Comparison of ENCODE assay signal across 29 mouse cellular contexts in genomic region chr5:76417137-76417536, GRCm38 (mm10). TPM values are rescaled to one million over a fixed set of nuclear protein-coding genes. Genes with fewer than 3 reads are reported as not detected.
"Had no signal": no experiment of that assay in that cellular context is flagged by ENCODE, and none has a peak within 500 bp of the region (broad histone marks: within the 10 kb centered on the region; RNA-seq: fewer than 3 reads in every experiment).

No protein-coding gene starts in this region.

- H3K4me1 ChIP-seq: heart, embryonic 10.5 days; heart, embryonic 12.5 days; hindbrain, embryonic 10.5 days; hindbrain, embryonic 12.5 days; intestine, embryonic 15.5 days; limb, embryonic 10.5 days had no signal

- H3K27ac ChIP-seq: gastrocnemius, adult 2 months; heart, embryonic 10.5 days; hindbrain, embryonic 10.5 days; hindbrain, embryonic 12.5 days; hindbrain, embryonic 14.5 days; intestine, embryonic 15.5 days; layer of hippocampus, adult 2 months; left cerebral cortex, adult 2 months; limb, embryonic 10.5 days; limb, embryonic 12.5 days had no signal

- H3K9me3 ChIP-seq: heart, embryonic 10.5 days; heart, embryonic 12.5 days; hindbrain, embryonic 10.5 days; hindbrain, embryonic 12.5 days; intestine, embryonic 15.5 days; limb, embryonic 10.5 days; limb, embryonic 12.5 days had no signal

- H3K36me3 ChIP-seq: heart, embryonic 10.5 days; heart, embryonic 12.5 days; hindbrain, embryonic 10.5 days; hindbrain, embryonic 12.5 days; intestine, embryonic 15.5 days; limb, embryonic 10.5 days; limb, embryonic 12.5 days had no signal

- H3K4me3 ChIP-seq: gastrocnemius, adult 2 months; heart, embryonic 10.5 days; heart, embryonic 12.5 days; hindbrain, embryonic 10.5 days; hindbrain, embryonic 12.5 days; intestine, embryonic 15.5 days; layer of hippocampus, adult 2 months; left cerebral cortex, adult 2 months; limb, embryonic 10.5 days; limb, embryonic 12.5 days had no signal

- H3K9ac ChIP-seq: heart, embryonic 12.5 days; hindbrain, embryonic 12.5 days; hindbrain, embryonic 14.5 days; intestine, embryonic 15.5 days; limb, embryonic 12.5 days had no signal

- DNase-seq: gastrocnemius, adult 2 months; gastrocnemius, postnatal 10 days; gastrocnemius, postnatal 25 days; heart, adult 18-20 months; heart, postnatal 10 days; heart, postnatal 4 days; kidney, adult 18-20 months; kidney, adult 8-10 months; kidney, postnatal 10 days; kidney, postnatal 25 days; kidney, postnatal 4 days; liver had no signal

- H3K27me3 ChIP-seq: heart, embryonic 12.5 days; hindbrain, embryonic 12.5 days; intestine, embryonic 15.5 days; limb, embryonic 12.5 days had no signal

- H3K4me2 ChIP-seq: heart, embryonic 12.5 days; hindbrain, embryonic 12.5 days; hindbrain, embryonic 14.5 days; intestine, embryonic 15.5 days; limb, embryonic 12.5 days; liver, embryonic 11.5 days had no signal

- ATAC-seq: hindbrain, embryonic 16.5 days; inflammation-experienced regulatory T-cells, adult 6 months; intestine, embryonic 15.5 days; intestine, postnatal 0 days had no signal

RNA-seq across cellular contexts. Expression of gene Nmu, which starts 53.5 kb away (rescaled TPM):
- polyA plus RNA-seq: heart, embryonic 12.5 days; heart, embryonic 14.5 days; heart, embryonic 16.5 days; inflammation-experienced regulatory T-cells, adult 6 months; kidney, embryonic 16.5 days; liver, embryonic 11.5 days had no signal
